Mouse (Mus musculus): Measurements from ENCODE around the gene Tgm4. TPM values are rescaled to one million over a fixed set of nuclear protein-coding genes. Genes with fewer than 3 reads are reported as not detected.

Gene Tgm4
- polyA plus RNA-seq (2014; fragmentation: Nextera tagmentation; extraction: Ambion mirVana), result 0.38 and 0.52 TPM in 2 replicates

- no peaks in the 10 kb centered on the region for H3K4me1 ChIP-seq (ENCODE audit: control insufficient read depth, insufficient read depth, low read length)
- 82% methylated on average over 4 of the region's 4 CpGs for WGBS
- no peak for DNase-seq (ENCODE audit: low spot score)
These were observed at the start of gene Tgm4 for GRCm38 (mm10) chr9:123034426-123034825. Tgm4 (plus strand) TSS chr9:123034726.

DNA sequence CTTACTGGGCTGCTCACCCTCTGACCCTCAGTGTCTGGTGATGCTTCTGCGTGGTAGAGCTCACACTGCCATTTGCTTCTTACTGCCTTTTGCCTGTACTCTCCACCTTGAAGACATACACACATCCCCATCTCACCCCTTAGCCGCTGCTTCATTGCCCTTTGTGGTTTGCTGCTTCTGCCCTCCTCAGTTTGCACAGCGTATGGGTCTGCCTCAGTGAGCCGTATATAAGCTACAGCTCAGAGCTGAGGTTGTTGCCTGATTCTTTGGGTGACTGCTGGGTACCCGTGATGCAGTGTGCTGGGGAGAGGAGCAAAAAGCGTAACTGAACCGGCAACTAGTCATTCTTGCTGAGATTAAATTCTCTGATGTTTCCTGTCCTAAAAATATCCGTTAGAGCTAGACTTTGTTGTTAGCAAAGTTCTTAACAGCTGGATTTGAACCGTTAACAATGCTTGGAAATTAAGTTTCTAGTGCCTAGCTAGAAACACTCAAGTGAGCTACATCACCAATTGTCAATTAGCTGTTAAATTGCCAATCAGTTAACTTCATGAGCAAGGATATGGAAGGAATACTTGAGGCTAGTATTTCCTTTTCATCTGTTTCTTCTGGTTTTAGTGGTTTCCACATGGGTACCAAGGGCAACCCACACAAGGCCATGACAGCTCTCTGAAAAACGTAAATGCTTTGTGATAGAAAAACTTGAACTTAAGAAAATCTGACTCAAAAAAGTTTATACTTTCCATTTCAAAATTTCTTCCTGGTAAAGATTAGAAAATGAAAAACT, 35.9 kb upstream of the Tgm4 start:
- no peak for ATAC-seq (replicated peaks; ENCODE audit: insufficient number of reproducible peaks, low FRiP score, low TSS enrichment, low read depth)
- no peaks in the 10 kb centered on the region for H3K4me1 ChIP-seq (ENCODE audit: control insufficient read depth, insufficient read depth, low read length)
- H3K36me3 ChIP-seq (replicated peaks; ENCODE audit: control insufficient read depth, insufficient read depth, low read depth, low read length), result no peaks in the 10 kb centered on the region; the same call in 1 of the 2 replicates
- WGBS, result 92% methylated on average over 10 of the region's 10 CpGs
- no peaks in the 10 kb centered on the region for H3K27me3 ChIP-seq (ENCODE audit: control insufficient read depth, insufficient read depth, low read length)
- DNase-seq (ENCODE audit: low spot score), result no peak
- no peak overlapping the region for H3K27ac ChIP-seq (replicated peaks; ENCODE audit: low read depth, low read length)
- H3K4me3 ChIP-seq (ENCODE audit: low read depth, low read length), result no peak overlapping the region
- H3K4me2 ChIP-seq (ENCODE audit: low read depth, low read length), result no peak overlapping the region
- no peaks in the 10 kb centered on the region for H3K9me3 ChIP-seq (replicated peaks; ENCODE audit: control insufficient read depth, low read length)
- H3K9ac ChIP-seq (replicated peaks; ENCODE audit: low read length), result no peak overlapping the region

More at GRCm38 (mm10) chr9:123034426-123034825, at the start of gene Tgm4:
- Histone ChIP-seq H3K4me3 (ENCODE audit: low read depth, low read length) (no peak within 1 kb of the TSS), H3K4me2 (ENCODE audit: low read depth, low read length) (no peak within 1 kb of the TSS), H3K36me3 (replicated peaks; ENCODE audit: control insufficient read depth, insufficient read depth, low read depth, low read length) (no peaks in the 10 kb centered on the region), H3K27me3 (ENCODE audit: control insufficient read depth, insufficient read depth, low read length) (no peaks in the 10 kb centered on the region), H3K27ac (replicated peaks; ENCODE audit: low read depth, low read length) (no peak within 1 kb of the TSS), H3K9ac (replicated peaks; ENCODE audit: low read length) (no peak within 1 kb of the TSS), H3K9me3 (replicated peaks; ENCODE audit: control insufficient read depth, low read length) (no peaks in the 10 kb centered on the region)
- ATAC-seq (replicated peaks; ENCODE audit: insufficient number of reproducible peaks, low FRiP score, low TSS enrichment, low read depth), result no peak

DNA sequence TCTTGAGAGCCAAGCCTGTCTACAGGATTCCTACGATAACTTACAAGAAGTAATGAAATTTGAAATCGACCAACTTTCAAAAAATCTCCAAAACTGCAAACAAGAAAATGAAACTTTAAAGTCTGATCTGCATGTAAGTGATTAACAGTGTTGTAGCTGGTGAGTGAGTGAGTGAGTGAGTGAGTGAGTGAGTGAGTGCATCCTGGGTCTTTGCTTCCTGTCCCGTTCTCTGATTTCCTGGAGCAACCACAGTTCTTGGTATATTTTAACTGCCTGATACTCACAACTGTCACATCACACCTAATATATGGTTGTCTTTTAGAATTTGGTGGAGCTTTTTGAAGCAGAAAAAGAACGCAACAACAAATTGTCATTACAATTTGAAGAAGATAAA, 35.3 kb upstream of the Tgm4 start:
- 96% methylated on average over 4 of the region's 4 CpGs for WGBS
- Histone ChIP-seq H3K4me3 (ENCODE audit: low read depth, low read length) (no peak overlapping the region), H3K9me3 (replicated peaks; ENCODE audit: control insufficient read depth, low read length) (no peaks in the 10 kb centered on the region), H3K9ac (replicated peaks; ENCODE audit: low read length) (no peak overlapping the region), H3K36me3 (replicated peaks; ENCODE audit: control insufficient read depth, insufficient read depth, low read depth, low read length) (no peaks in the 10 kb centered on the region; the same call in 1 of the 2 replicates), H3K27ac (replicated peaks; ENCODE audit: low read depth, low read length) (no peak overlapping the region), H3K27me3 (ENCODE audit: control insufficient read depth, insufficient read depth, low read length) (no peaks in the 10 kb centered on the region), H3K4me1 (ENCODE audit: control insufficient read depth, insufficient read depth, low read length) (no peaks in the 10 kb centered on the region), H3K4me2 (ENCODE audit: low read depth, low read length) (no peak overlapping the region)
- DNase-seq (ENCODE audit: low spot score) (no peak), ATAC-seq (replicated peaks; ENCODE audit: insufficient number of reproducible peaks, low FRiP score, low TSS enrichment, low read depth) (no peak)

GRCm38 (mm10) chr9:123004718-123005117, 29.8 kb upstream of the Tgm4 start:
- Histone ChIP-seq H3K36me3 (replicated peaks; ENCODE audit: control insufficient read depth, insufficient read depth, low read depth, low read length) (peaks cover 6% of the 10 kb centered on the region), H3K4me2 (ENCODE audit: low read depth, low read length) (no peak overlapping the region), H3K9ac (replicated peaks; ENCODE audit: low read length) (no peak overlapping the region), H3K27ac (replicated peaks; ENCODE audit: low read depth, low read length) (no peak overlapping the region), H3K4me3 (ENCODE audit: low read depth, low read length) (no peak overlapping the region), H3K9me3 (replicated peaks; ENCODE audit: control insufficient read depth, low read length) (no peaks in the 10 kb centered on the region), H3K4me1 (ENCODE audit: control insufficient read depth, insufficient read depth, low read length) (no peaks in the 10 kb centered on the region), H3K27me3 (ENCODE audit: control insufficient read depth, insufficient read depth, low read length) (no peaks in the 10 kb centered on the region)
- no peak for ATAC-seq (replicated peaks; ENCODE audit: insufficient number of reproducible peaks, low FRiP score, low TSS enrichment, low read depth)
- 95% methylated on average over 2 of the region's 2 CpGs for WGBS
- DNase-seq (ENCODE audit: low spot score), result no peak

GRCm38 (mm10) chr9:123006071-123006470, 28.5 kb upstream of the Tgm4 start:
- peaks cover 10% of the 10 kb centered on the region for H3K36me3 ChIP-seq (replicated peaks; ENCODE audit: control insufficient read depth, insufficient read depth, low read depth, low read length)

DNA sequence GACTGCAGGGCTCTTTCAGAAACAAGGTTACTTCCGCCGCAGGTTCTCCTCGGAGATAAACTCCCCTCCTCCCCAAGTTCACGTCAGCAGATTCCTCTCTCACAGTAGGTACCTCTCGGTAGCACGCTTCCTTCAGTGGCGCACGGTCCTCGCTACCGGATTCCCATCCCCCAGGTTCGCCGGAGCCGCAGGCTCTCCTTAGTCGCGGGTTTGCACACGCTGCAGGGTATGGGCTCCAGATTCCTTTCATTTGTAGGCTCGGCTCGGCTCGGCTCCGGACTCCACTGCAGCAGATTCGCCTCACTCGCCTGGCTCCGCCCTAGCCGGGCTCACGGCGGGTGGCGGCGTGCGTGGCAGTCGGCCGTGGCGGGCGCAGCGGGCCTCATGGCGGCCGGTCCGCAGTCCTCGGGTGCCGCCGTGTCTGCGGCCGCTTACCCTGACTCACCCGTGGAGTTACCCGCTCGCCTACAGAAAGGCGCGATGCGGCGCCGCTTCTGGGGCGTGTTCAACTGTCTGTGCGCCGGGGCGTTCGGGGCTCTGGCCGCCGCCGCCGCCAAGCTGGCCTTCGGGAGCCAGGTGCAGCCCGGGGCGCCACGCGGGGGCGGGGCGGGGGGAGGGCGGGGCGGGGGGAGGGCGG, 13.4 kb upstream of the Tgm4 start, which contains the start of gene Tmem42:
Gene Tmem42 (plus strand): TSS at position 332 of the 637 bp plus-strand sequence.
- no peaks in the 10 kb centered on the region for H3K9me3 ChIP-seq (replicated peaks; ENCODE audit: control insufficient read depth, low read length)
- peak; percentile 90 for DNase-seq (ENCODE audit: low spot score)
- H3K27me3 ChIP-seq (ENCODE audit: control insufficient read depth, insufficient read depth, low read length), result no peaks in the 10 kb centered on the region
- H3K4me2 ChIP-seq (ENCODE audit: low read depth, low read length), result peak within 1 kb of the TSS; percentile 78
- peak within 1 kb of the TSS; percentile 84 for H3K27ac ChIP-seq (replicated peaks; ENCODE audit: low read depth, low read length)
- peak within 1 kb of the TSS; percentile 85 for H3K9ac ChIP-seq (replicated peaks; ENCODE audit: low read length)
- no peaks in the 10 kb centered on the region for H3K4me1 ChIP-seq (ENCODE audit: control insufficient read depth, insufficient read depth, low read length)
- ATAC-seq (replicated peaks; ENCODE audit: insufficient number of reproducible peaks, low FRiP score, low TSS enrichment, low read depth), result peak; percentile 98
- no peaks in the 10 kb centered on the region for H3K36me3 ChIP-seq (replicated peaks; ENCODE audit: control insufficient read depth, insufficient read depth, low read depth, low read length)
- WGBS, result under 1% methylated on average over 45 of the region's 69 CpGs
- peak within 1 kb of the TSS; percentile 66 for H3K4me3 ChIP-seq (ENCODE audit: low read depth, low read length)

More at GRCm38 (mm10) chr9:123006071-123006470, 28.5 kb upstream of the Tgm4 start:
- H3K4me1 ChIP-seq (ENCODE audit: control insufficient read depth, insufficient read depth, low read length), result no peaks in the 10 kb centered on the region
- no peak overlapping the region for H3K4me2 ChIP-seq (ENCODE audit: low read depth, low read length)
- H3K9me3 ChIP-seq (replicated peaks; ENCODE audit: control insufficient read depth, low read length), result no peaks in the 10 kb centered on the region
- no peaks in the 10 kb centered on the region for H3K27me3 ChIP-seq (ENCODE audit: control insufficient read depth, insufficient read depth, low read length)
- ATAC-seq (replicated peaks; ENCODE audit: insufficient number of reproducible peaks, low FRiP score, low TSS enrichment, low read depth) (no peak), DNase-seq (ENCODE audit: low spot score) (peak; percentile 8)
- no peak overlapping the region for H3K9ac ChIP-seq (replicated peaks; ENCODE audit: low read length)
- H3K27ac ChIP-seq (replicated peaks; ENCODE audit: low read depth, low read length), result no peak overlapping the region
- no peak overlapping the region for H3K4me3 ChIP-seq (ENCODE audit: low read depth, low read length)
- WGBS, result 87% methylated on average over 6 of the region's 6 CpGs

DNA sequence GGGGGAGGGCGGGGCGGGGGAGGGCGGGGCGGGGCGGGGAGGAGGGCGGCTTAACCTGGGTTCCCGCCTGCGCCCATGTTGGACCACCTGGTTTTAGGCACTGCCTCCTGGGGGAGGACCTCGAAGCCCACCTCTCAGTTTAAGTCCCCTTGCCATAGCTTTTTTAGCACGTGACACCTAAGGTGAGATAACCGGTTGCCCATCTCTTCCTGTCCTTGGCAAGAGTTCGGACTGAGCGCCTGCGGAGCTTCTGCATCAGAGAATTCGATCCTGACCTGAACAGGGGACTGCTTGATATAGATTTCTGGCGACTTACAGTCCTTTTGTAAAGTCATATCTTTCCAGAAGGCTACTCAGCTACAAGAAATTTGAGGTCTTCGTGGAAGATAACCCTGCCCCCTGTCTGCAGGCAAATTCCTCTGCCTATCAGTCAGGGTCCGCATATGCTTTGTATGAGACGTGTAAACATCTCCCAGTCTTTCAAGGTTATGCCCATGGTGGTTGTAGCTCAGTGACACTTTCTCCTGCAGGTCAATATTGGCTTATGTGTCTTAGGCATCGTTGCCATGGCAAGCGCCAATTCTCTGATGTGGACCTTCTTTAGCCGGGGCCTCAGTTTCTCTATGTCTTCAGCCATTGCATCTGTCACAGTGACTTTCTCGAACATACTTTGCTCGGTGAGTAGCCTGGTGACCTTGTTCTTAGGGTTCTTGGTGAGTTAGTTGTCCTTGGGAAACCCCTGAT, 12.7 kb upstream of the Tgm4 start:
- H3K4me2 ChIP-seq (ENCODE audit: low read depth, low read length), result peak overlapping the region; percentile 78
- H3K9ac ChIP-seq (replicated peaks; ENCODE audit: low read length), result 0 out of 2 replicates have a peak overlapping the region, but pooled peaks have one; percentile 15
- no peak overlapping the region for H3K27ac ChIP-seq (replicated peaks; ENCODE audit: low read depth, low read length)
- ATAC-seq (replicated peaks; ENCODE audit: insufficient number of reproducible peaks, low FRiP score, low TSS enrichment, low read depth), result peak; percentile 1; the same call in 1 of the 2 replicates
- WGBS, result 37% methylated on average over 19 of the region's 24 CpGs
- peak overlapping the region; percentile 66 for H3K4me3 ChIP-seq (ENCODE audit: low read depth, low read length)
- no peaks in the 10 kb centered on the region for H3K9me3 ChIP-seq (replicated peaks; ENCODE audit: control insufficient read depth, low read length)
- no peaks in the 10 kb centered on the region for H3K36me3 ChIP-seq (replicated peaks; ENCODE audit: control insufficient read depth, insufficient read depth, low read depth, low read length)
- no peaks in the 10 kb centered on the region for H3K27me3 ChIP-seq (ENCODE audit: control insufficient read depth, insufficient read depth, low read length)
- H3K4me1 ChIP-seq (ENCODE audit: control insufficient read depth, insufficient read depth, low read length), result no peaks in the 10 kb centered on the region
- DNase-seq (ENCODE audit: low spot score), result peak; percentile 58

All from embryonic facial prominence, embryonic 11.5 days (tissue).